Mouse (Mus musculus) urinary bladder, adult 18-20 months (tissue): Measurements from ENCODE around the gene Ostf1.

Source experiments
- DNase-seq, 2 experiments: peaks; one replicate each; pipeline ENCODE4 v3.0.0; 2022; ENCODE audit warnings: low spot score in 2 of 2, mixed read lengths in 2 of 2

Gene Ostf1

DNA sequence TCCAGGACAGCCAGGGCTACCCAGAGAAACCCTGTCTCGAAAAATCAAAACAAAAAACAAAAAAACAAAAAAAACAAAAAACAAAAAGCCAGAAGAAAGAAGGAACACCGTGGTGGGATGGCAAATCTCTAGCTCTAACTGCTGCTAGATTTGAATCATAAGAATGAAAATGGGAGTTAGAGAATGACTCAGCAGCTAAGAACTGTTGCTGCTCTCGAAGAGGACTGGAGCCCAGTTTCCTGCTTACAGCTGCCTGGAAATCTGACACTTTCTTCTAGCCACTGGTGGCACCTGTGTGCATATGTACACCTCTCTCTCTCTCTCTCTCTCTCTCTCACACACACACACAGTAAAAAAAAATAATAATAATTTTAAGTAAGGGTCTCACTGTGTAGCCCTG is 14.8 kb upstream of the Ostf1 start:
- DNase-seq, result no peak

DNA sequence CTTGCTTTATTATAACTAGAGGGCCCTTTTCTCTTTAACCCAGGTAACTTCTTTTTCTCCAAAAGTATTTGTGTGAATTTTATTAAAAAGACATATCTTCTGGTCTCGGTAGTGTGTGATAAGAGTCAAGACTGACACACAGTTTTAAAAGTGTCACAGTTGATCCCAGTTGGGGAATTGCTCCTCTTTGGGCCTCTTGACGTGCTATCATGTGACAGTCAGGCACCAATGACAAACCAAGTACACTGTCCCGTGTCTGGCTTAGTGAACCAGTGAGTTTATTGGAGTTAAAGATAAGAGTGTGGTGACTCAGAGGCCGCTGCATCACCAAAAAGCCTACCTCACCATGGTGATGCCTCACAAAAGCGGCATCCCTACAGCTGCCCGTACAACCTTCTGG is 12.5 kb upstream of the Ostf1 start:
- no peak for DNase-seq

DNA sequence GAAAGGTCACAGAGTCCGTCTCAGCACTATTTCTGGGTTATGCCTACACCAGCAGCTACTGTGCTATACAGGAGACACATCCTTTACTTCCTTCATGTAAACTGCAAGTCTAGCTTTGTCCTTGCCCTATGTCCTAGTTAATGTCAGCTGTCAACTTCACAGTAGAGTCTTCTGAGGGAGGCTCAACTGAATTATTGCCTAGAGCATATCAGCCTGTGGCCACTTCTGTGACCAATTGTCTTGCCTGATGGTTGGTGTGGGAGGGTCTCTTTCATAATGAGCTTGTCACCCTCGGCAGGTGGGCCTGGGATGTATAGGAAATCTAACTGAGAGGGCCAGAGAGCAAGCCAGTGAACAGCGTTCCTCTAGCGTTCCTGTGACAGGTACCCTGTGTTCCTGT is 11.8 kb upstream of the Ostf1 start:
- no peak for DNase-seq

DNA sequence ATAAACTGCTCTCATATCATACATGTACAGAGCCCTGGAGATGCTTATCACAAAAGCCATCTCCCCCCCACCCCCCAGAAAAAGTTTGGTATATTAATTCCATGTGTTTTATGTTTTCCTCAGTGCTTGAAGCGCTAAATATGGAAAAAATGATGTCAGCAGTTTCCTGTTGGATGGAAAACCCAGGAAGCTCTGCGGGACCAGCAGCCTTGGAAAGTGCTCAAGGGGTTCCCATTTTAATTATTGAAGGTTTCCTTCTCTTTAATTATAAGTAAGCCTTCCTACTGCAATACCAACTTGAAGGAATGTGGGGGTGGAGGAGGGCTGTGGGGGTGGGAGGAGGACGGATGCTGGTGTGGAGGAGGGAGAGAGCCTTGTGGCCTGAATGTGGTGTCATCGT is 9.4 kb upstream of the Ostf1 start:
- no peak for DNase-seq

DNA sequence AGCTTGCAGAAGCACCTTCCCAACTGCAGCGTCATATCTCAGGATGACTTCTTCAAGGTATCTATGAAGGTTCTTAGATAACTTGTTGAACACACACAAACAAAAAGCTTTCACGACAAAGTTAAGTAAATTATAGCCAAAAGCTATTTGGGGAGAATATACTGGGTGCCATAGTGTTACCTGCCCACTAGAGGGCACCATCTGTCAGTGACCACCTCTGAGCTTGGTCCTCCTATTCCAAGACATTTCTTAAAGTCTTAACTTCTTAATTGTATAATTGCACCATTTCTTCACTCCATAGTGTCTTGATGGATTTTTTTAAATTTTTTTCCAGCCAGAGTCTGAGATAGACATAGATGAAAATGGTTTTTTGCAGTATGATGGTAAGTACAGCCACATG is 7.9 kb upstream of the Ostf1 start:
- DNase-seq, result no peak

DNA sequence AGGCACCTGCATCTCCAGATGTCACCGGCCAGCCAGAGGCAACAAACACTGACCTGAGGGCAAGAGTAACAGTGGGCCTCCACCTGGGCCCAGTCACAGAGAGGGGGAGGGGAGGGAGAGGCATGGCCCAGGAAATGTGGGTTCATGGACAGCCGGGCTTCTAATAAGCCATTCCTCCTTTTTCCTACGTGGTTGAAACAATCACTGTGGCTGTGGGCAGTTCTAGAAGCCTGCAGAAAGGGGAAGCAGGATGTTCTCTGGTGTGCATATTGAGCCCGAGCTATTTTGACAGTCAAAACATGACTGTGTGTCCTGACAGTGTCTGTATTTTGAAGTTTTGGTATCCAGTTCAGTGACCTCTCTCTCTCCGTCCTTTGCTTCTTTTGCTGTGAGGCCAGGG is 7.3 kb upstream of the Ostf1 start:
- DNase-seq, result no peak

DNA sequence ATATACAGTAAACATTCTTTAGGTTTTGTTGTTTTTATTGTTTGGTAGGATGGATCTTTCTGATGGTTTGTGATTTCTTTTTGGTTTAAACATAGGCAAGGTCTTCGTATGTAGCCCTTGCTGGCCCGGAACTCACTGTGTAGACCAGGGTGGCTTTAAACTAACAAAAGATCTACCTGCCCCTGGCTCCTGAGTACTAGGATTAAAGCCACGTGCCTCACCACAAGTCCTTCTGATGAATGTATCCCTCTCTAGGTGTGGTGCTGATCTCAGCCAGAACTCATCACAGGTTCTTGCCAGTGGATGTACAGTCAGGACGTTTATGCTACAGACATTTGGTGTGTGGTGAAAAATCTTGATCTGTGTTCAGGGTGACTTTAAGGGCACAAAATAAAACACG is 6.3 kb upstream of the Ostf1 start:
- DNase-seq, result no peak

DNA sequence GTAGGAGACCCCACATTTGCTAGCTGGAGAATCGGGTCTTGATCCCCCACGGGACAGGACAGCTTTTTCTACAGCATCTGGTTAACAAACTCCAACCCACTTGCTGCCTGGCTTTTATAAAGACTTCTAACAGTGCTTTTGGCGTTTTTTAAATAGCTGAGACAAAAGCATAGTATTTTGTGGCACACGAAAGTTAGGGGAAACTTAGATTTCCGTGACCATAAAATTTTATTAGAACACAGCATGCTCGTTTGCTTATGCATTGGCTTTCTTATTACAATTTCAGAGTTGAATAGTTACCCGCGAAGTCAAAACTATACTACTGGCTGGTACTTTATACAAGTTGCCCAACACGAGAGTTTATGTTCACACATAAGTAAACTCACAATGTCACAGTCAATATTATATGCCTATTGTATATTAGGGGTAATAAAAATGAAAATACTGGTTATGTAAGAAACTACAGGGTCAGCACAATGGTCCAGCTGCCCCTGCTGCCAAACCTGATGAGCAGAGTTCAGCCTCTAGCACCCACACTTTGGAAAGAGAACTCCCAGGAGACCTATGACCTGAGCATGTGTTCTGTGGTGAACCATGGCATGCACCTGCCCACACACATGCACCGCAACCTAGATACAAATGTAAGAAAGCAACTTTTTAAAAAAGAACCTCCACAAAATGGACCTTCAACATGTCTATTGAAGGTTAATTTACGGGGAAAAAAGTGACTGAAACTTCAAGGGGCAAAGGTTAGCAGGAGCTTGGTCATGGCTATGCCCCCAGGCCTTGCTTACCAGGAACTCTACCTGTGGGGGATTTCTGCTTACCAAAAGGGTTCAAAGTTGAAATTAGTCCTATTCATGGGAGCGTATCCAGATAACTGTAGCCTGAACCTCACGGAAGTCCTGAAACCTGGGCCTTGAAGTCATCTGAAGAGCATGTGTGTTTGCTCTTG is 885 bp upstream of the Ostf1 start:
- no peak for DNase-seq

DNA sequence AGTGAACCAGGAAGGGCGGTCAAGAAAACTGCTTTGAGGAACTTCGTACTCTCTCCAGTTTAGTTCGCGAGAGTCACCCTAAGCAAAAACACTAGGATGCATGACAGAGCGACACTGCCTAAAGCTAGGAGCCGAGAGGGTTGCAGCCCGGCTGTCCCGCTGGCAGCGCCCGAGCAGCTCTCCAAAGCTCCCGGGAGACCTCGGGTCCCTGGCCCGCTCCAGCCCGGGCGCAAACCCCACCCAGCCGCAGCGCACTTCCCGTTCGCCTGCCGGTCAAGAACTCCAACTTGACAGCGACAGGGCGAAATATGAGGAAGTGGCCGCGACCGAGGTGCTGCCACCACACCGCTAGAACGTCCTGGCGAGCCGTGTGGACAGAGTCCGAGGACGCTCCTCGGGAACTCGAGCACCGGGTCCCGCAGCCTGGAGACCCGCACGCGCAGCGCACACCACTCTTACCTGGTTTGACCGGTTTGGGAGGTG is 421 bp downstream of the Ostf1 start:
- DNase-seq, result peak; percentile 55 to 67

DNA sequence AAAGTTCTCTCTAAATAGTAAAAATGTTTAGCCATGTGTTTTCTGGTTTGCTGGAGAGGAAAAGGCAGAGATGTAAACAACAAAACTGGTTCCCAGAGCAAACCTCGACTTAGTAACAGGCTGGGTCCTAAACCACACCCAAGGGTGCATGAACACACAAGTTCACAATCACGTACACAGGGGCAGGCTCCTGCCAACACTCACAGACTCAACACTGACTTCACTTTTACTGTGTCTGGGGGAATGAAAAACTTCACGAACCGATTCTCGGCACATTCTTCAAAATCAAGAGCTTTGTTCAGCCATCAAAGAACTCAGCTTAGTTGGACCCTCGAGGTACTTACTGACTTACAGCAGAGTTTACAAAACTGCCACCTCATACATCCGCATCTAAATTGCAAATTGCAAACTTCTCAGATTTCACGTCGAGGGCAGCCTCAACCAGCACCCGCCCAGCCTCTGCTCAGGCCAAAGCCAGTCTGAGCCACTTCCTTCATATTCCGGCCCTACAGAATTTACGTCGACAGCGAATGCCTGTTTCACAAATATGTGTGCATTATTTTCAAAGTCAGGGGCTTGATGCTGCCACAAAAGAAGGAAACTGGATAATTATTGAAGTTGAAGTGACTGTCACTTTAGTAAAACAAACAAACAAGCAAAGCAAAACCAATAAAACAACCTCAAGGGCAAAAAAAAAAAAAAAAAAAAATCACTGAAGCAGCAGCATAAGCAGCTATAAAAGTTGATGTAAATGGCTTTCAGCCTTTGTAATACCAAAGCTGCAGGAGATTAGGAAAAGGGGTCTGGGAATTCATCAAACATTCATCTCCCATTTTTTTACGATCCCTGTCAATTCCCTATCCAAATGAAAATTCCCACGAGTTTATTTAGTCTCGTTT is 1.2 kb downstream of the Ostf1 start:
- peak in 1 of 2 experiments; percentile 34 for DNase-seq

DNA sequence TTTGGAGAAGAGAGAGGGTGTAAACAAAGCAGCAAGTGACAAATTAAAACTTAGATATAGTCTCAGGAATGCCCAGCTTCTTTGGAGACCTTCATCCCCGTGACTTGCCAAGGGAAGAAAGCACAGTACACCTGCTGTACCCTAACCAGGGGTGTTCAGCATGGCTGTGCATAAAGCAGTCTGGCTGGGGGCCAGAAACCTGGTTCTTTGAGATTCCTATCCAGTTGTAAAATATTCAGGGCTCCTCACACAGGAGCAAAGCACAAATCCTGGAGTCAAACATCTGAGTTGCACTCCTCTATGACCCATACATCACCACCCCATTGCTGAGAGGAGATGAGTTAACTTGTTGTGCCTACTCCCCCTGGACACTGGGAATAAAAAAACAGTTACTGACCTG is 2.0 kb downstream of the Ostf1 start:
- peak in 1 of 2 experiments; percentile 14 for DNase-seq

DNA sequence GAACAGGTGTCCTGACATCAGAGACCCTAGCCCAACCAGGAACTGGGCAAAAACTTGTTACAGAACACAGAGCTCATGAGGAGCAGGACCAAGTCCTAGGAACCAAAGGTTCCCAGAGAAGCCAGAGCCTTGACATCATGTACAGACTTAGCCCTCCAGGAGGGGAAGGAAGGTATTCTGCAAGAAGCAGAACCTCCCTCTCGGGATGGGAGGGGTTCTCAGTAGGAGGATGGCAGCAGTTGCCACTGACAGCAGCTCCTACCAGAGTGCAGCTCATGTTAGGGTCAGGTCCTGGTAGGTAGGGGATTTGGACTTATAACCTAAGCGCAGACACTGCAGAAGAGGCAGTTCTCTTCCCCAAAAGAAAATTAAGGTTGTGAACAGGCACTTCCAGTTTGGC is 7.7 kb downstream of the Ostf1 start:
- DNase-seq, result no peak

DNA sequence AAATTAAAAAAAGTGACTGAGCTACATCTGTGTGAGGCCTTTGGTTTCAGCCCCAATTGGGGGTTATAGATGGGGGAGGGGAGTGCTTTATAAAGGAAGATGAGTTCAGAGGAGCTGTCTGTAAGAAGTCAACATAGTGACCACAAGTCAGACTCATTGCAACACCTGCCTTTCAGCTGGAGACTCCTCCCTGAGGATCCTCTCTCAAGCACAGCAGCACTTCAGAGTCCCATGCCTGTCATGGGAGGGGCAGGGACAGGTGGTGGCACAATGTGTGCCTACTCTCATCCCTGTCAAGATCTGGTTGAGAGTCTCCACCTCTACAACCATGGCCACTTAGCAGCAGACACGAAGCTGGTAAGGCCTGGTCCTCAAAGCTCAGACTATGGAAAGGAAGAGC is 11.9 kb downstream of the Ostf1 start:
- no peak for DNase-seq

DNA sequence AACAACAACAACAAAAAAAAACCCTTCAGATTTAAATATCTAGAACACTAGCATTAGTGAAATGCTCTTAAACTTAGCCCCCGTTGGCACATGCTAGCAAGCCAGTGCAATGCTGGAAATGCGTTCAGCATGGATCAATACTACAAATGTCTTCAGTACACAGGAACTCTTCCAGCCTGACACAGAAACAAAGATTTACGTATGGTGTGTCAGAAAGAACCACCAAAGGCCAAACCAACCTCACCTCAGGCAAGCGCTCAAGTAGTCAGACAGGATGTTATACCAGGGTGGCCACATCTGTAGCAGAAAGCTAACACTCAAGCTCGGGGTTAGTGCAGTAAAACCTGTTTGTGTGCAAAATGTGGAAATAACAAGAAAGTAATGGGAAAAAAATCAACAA is 12.6 kb downstream of the Ostf1 start:
- DNase-seq, result no peak

DNA sequence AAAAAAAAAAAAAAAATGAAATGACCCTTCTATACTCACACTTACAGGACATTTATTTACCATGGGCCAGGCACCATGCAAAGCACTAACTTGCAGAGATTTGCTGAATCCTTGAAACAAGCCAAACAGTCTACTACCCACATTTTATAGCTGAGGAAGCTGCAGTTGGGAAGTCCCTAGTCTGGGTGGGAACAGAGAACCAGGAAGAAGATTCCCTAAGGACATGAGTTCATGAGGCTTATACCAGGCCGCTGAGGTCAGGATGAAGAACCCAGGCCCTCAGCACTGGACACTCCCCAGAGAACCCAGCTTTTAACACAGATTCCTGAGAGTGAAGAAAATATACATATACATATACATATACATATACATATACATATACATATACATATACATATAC is 14.1 kb downstream of the Ostf1 start:
- no peak for DNase-seq

DNA sequence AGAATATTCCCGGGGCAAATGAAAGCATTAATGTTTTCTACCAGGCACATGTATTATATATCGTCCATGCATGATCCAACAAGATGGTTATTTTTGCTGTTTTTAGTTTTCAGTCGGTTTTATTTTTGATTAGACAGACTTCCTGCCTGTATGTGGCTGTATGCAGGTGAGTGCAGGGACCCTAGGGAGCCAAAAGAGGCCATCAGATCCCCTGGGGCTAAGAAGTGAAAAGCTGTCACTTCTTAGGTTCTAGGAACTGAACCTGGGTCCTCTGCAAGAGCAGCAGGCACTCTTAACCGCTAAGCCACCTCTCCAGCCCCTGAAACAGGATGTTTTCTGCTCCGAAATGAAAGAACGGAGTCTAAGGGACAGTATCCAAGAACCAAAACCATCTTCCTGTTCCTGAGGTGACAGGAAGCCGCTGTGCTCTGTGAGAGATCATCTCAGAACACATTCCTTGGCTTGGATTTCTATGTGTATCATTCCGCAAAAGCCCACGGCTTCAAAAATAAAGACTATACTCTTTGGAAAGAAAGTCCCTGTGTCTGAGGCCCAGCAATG is 15.9 kb downstream of the Ostf1 start:
- no peak for DNase-seq

DNA sequence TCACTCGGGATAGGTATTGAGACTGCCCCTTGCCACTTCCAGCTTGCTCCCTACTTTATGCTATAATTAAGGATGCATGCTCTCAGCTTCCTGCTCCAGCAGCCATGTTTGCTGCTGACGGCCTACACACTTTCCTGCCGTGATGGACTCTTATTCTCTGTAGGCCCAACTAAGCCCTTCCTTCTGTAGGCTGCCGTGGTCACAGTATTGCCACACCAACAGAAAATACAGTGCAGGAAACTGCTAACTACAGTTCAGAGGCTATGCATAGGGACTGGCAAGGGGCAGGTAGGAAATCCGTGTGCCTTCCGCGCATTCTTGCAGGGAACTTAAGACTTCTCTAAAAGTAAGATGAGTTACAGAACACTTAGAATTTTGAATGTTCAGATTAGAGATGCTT is 17.3 kb downstream of the Ostf1 start:
- no peak for DNase-seq

DNA sequence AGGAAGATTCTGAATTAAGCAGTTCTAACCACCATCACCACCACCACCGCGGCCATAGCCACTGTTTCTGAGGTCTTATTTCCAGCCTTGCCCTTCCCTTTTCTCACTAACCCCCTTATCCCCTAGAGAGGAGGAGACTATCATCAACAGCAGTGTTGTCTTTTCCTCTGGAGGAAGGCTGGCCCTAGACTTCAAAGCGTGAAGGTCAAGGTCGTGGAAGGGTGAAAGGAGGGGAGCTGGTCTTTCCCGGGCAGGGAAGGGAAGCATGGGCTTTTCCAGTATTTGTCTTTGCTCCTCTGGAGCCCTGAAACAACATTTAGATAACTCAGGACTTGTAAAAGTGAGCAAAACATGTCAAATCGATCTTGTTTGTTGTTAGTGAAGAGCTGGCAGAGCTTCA is 22.6 kb downstream of the Ostf1 start:
- DNase-seq, result no peak

DNA sequence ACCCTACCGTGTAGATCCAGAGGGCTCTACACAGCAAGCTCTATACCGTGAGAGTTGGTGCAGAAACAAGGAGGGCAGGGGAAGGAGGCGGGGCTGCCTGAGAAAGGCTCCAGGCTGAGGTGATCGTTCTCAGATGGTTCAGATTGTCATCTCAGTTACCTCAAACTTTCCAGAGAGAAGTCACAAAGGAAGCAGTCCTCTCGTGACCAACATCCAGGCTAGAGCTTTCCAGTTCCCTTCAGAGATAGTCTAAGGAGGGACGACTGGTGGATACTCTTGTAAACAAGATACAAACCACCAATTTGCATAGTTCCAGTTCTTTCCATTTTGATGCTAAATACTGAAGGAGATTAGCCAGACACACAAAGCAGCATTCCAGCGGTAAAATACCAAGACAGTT is 23.7 kb downstream of the Ostf1 start:
- no peak for DNase-seq

DNA sequence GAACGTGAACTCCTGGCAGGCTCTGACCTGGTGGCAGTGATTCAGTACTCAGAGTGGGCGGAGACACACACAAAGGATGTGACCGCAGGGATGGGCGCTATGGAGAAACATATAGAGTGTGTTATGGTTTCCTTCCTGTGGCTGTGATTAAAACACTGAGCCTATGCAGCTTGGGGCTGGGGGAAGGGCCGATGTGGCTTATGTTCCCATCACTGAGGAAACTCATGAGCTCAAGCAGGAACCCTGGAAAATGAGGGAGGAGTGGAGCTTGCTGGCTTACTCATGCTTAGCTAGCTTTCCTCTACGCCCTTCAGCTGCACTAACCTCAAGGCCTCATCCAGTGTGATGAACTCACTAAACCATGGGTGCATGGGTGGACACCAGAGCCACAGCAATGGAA is 28.6 kb downstream of the Ostf1 start:
- DNase-seq, result no peak

DNA sequence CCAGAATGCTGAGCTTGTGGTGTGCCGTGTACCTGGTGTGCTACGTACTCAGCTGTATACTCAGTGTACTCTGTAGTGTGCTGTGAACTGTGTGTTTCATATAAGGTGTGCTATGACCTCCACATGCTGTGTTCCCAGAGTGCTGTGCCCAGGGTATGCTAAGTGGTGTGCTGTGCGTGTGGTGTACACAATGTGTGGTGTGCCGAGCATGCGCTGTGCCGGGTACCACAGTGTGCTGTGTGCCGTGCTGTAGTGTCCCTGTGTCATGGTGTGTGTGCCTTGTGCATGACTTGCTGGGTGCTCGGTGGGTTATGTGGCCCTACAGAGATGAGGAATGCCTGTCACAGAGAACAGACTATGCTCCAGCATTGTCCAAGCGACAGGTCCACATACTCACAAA is 31.0 kb downstream of the Ostf1 start:
- no peak for DNase-seq

DNA sequence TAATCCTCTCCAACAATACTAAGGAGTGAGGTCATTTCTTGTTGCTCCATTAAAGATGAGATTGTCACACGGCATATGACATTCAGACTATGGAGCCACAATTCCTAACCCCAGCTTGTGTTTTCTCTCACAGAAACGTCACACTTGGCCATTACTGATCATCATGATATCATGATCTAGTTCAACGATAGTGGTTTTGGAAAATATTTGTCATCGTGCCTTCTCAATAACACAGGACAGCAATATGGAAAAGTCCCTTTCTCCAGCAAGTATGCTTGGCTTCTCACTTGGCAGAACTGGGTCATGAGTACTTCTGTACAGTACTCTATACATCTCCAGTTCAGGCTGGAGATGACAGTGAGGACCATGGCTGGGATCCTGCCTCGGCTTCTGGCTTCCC is 32.0 kb downstream of the Ostf1 start:
- no peak for DNase-seq
